Mouse (Mus musculus) CH12.LX (cell line): Measurements from ENCODE around the gene Mov10l1. TPM values are rescaled to one million over a fixed set of nuclear protein-coding genes. Genes with fewer than 3 reads are reported as not detected.

ENCODE experiments used
- DNase-seq: peaks from one replicate; pipeline ENCODE4 v3.0.0-alpha.2; 2013; ENCODE audit errors: extremely low read depth
- H3K27ac ChIP-seq: 2 replicates; pipeline ENCODE4 v1.5.1; 2012; ENCODE audit warnings: low read depth, mild to moderate bottlenecking, control low read depth, moderate library complexity; ENCODE audit not compliant: insufficient read depth
- H3K27me3 ChIP-seq: replicated peaks from 2 replicates; pipeline ENCODE3; 2012; ENCODE audit warnings: inconsistent platforms
- H3K36me3 ChIP-seq, 2 experiments: replicated peaks in 1 of 2; 2 replicates each; pipeline versions ENCODE3 to v1.6.1; 2012; ENCODE audit warnings: inconsistent platforms in 1 of 2, low read length in 1 of 2, mild to moderate bottlenecking in 1 of 2, mixed read lengths in 1 of 2, moderate library complexity in 1 of 2; ENCODE audit not compliant: control insufficient read depth in 1 of 2, insufficient read depth in 1 of 2
- H3K4me1 ChIP-seq, 2 experiments: 2 replicates each; pipeline ENCODE4 v1.6.1; 2012; ENCODE audit warnings: inconsistent platforms in 1 of 2, moderate library complexity in 1 of 2; ENCODE audit not compliant: insufficient read depth in 2 of 2, control insufficient read depth in 1 of 2
- H3K4me2 ChIP-seq: 2 replicates; pipeline ENCODE4 v1.6.1; 2012; ENCODE audit warnings: low read depth, mild to moderate bottlenecking, control low read depth; ENCODE audit not compliant: poor library complexity, insufficient read depth, severe bottlenecking
- H3K4me3 ChIP-seq, 3 experiments: fragments of 150-350 bp in 1 of 3; sonication (generic) in 1 of 3; replicated peaks in 1 of 3; 2 replicates each; pipeline versions ENCODE3 to v1.5.1; 2011 to 2012; ENCODE audit warnings: low read depth in 2 of 3, low read length in 2 of 3, mild to moderate bottlenecking in 2 of 3, moderate library complexity in 2 of 3, control low read depth in 1 of 3, improper control_type of control experiment in 1 of 3, inconsistent platforms in 1 of 3, mixed read lengths in 1 of 3; ENCODE audit not compliant: poor library complexity in 1 of 3
- H3K79me2 ChIP-seq: replicated peaks from 2 replicates; pipeline ENCODE4 v1.6.1; 2012; ENCODE audit warnings: mild to moderate bottlenecking, moderate library complexity; ENCODE audit not compliant: control insufficient read depth, poor library complexity, insufficient read depth, severe bottlenecking; ENCODE audit errors: extremely low read depth
- H3K9ac ChIP-seq: 2 replicates; pipeline ENCODE4 v1.6.1; 2012; ENCODE audit warnings: low read depth, mild to moderate bottlenecking, control low read depth, moderate library complexity; ENCODE audit not compliant: insufficient read depth
- H3K9me3 ChIP-seq: replicated peaks from 2 replicates; pipeline ENCODE3; 2012; ENCODE audit warnings: low read length, inconsistent platforms, mixed read lengths
- BHLHE40 ChIP-seq: IDR thresholded peaks from 2 replicates; pipeline ENCODE4 v1.6.1; 2011; ENCODE audit warnings: mild to moderate bottlenecking, low read depth, low read length, improper control_type of control experiment
- CHD1 ChIP-seq: IDR thresholded peaks from 2 replicates; pipeline ENCODE4 v1.6.1; 2012; ENCODE audit warnings: low read depth, low read length, improper control_type of control experiment, inconsistent platforms
- CHD2 ChIP-seq: IDR thresholded peaks from 2 replicates; pipeline ENCODE4 v1.6.1; 2011; ENCODE audit warnings: low read length, improper control_type of control experiment
- CTCF ChIP-seq, 2 experiments: IDR thresholded peaks in 1 of 2; conservative IDR thresholded peaks in 1 of 2; 2 replicates each; pipeline ENCODE4 v1.5.1; 2011 to 2012; ENCODE audit warnings: low read depth in 2 of 2, low read length in 2 of 2, improper control_type of control experiment in 1 of 2, inconsistent platforms in 1 of 2, mild to moderate bottlenecking in 1 of 2, moderate library complexity in 1 of 2
- E2F4 ChIP-seq: IDR thresholded peaks from 2 replicates; pipeline ENCODE4 v1.6.1; 2011; ENCODE audit warnings: low read depth, low read length, improper control_type of control experiment; ENCODE audit not compliant: insufficient replicate concordance
- ELF1 ChIP-seq: IDR thresholded peaks from 2 replicates; pipeline ENCODE4 v1.6.1; 2014; ENCODE audit warnings: low read depth, mild to moderate bottlenecking, inconsistent platforms, low read length, improper control_type of control experiment
- EP300 ChIP-seq: IDR thresholded peaks from 2 replicates; pipeline ENCODE4 v1.6.1; 2011; ENCODE audit warnings: low read length, improper control_type of control experiment
- ETS1 ChIP-seq: conservative IDR thresholded peaks from 2 replicates; pipeline ENCODE4 v1.6.1; 2012; ENCODE audit warnings: low read depth, mild to moderate bottlenecking, inconsistent platforms, low read length, improper control_type of control experiment, moderate library complexity
- GABPA ChIP-seq: IDR thresholded peaks from 2 replicates; pipeline ENCODE4 v1.6.1; 2012; ENCODE audit warnings: low read depth, low read length, improper control_type of control experiment, inconsistent platforms; ENCODE audit not compliant: insufficient replicate concordance
- HCFC1 ChIP-seq: IDR thresholded peaks from 2 replicates; pipeline ENCODE4 v1.6.1; 2012; ENCODE audit warnings: low read depth, mild to moderate bottlenecking, inconsistent platforms, low read length, improper control_type of control experiment
- IRF4 ChIP-seq: IDR thresholded peaks from 2 replicates; pipeline ENCODE4 v1.6.1; 2014; ENCODE audit warnings: low read depth, mild to moderate bottlenecking, inconsistent platforms, low read length, improper control_type of control experiment
- JUN ChIP-seq: IDR thresholded peaks from 2 replicates; pipeline ENCODE4 v1.6.1; 2011; ENCODE audit warnings: low read depth, mild to moderate bottlenecking, low read length, improper control_type of control experiment, moderate library complexity; ENCODE audit not compliant: insufficient read depth
- JUND ChIP-seq: conservative IDR thresholded peaks from 2 replicates; pipeline ENCODE4 v1.6.1; 2011; ENCODE audit warnings: low read depth, low read length, improper control_type of control experiment
- KAT2A ChIP-seq: IDR thresholded peaks from 2 replicates; pipeline ENCODE4 v1.6.1; 2012; ENCODE audit warnings: low read length, improper control_type of control experiment, inconsistent platforms; ENCODE audit not compliant: insufficient replicate concordance
- MAFK ChIP-seq: IDR thresholded peaks from 2 replicates; pipeline ENCODE4 v1.6.1; 2011; ENCODE audit warnings: low read length, improper control_type of control experiment; ENCODE audit not compliant: insufficient replicate concordance
- MAX ChIP-seq: IDR thresholded peaks from 2 replicates; pipeline ENCODE4 v1.6.1; 2011; ENCODE audit warnings: low read length, improper control_type of control experiment
- MAZ ChIP-seq: IDR thresholded peaks from 2 replicates; pipeline ENCODE4 v1.6.1; 2012; ENCODE audit warnings: low read depth, mild to moderate bottlenecking, inconsistent platforms, low read length, improper control_type of control experiment, moderate library complexity
- MEF2A ChIP-seq: IDR thresholded peaks from 2 replicates; pipeline ENCODE4 v1.6.1; 2014; ENCODE audit warnings: low read depth, mild to moderate bottlenecking, inconsistent platforms, low read length, improper control_type of control experiment, borderline replicate concordance
- MXI1 ChIP-seq: IDR thresholded peaks from 2 replicates; pipeline ENCODE4 v1.6.1; 2011; ENCODE audit warnings: mild to moderate bottlenecking, low read depth, low read length, improper control_type of control experiment
- MYC ChIP-seq: IDR thresholded peaks from 2 replicates; pipeline ENCODE4 v1.6.1; 2011; ENCODE audit warnings: low read depth, mild to moderate bottlenecking, improper control_type of control experiment, low read length
- NELFE ChIP-seq: IDR thresholded peaks from 2 replicates; pipeline ENCODE4 v1.6.1; 2011; ENCODE audit warnings: low read depth, low read length, improper control_type of control experiment
- NRF1 ChIP-seq: IDR thresholded peaks from 2 replicates; pipeline ENCODE4 v1.6.1; 2014; ENCODE audit warnings: low read depth, mild to moderate bottlenecking, inconsistent platforms, low read length, improper control_type of control experiment, moderate library complexity
- PAX5 ChIP-seq: IDR thresholded peaks from 2 replicates; pipeline ENCODE4 v1.6.1; 2012; ENCODE audit warnings: low read length, inconsistent platforms, mixed read lengths
- POLR2A ChIP-seq: IDR thresholded peaks from 2 replicates; pipeline ENCODE4 v1.6.1; 2011; ENCODE audit warnings: low read depth, mild to moderate bottlenecking, improper control_type of control experiment, low read length
- POLR2AphosphoS2 ChIP-seq: IDR thresholded peaks from 2 replicates; pipeline ENCODE4 v1.6.1; 2011; ENCODE audit warnings: low read depth, low read length, improper control_type of control experiment
- RAD21 ChIP-seq: IDR thresholded peaks from 2 replicates; pipeline ENCODE4 v1.6.1; 2011; ENCODE audit warnings: low read depth, mild to moderate bottlenecking, low read length, improper control_type of control experiment, moderate library complexity
- RCOR1 ChIP-seq: conservative IDR thresholded peaks from 2 replicates; pipeline ENCODE4 v1.6.1; 2012; ENCODE audit warnings: low read depth, mild to moderate bottlenecking, inconsistent platforms, low read length, improper control_type of control experiment
- SIN3A ChIP-seq: IDR thresholded peaks from 2 replicates; pipeline ENCODE4 v1.6.1; 2012; ENCODE audit warnings: low read length, improper control_type of control experiment, inconsistent platforms
- SMC3 ChIP-seq: IDR thresholded peaks from 2 replicates; pipeline ENCODE4 v1.6.1; 2011; ENCODE audit warnings: low read depth, low read length, improper control_type of control experiment
- TBP ChIP-seq: conservative IDR thresholded peaks from 2 replicates; pipeline ENCODE4 v1.6.1; 2011; ENCODE audit warnings: low read depth, low read length, improper control_type of control experiment
- TCF12 ChIP-seq: IDR thresholded peaks from 2 replicates; pipeline ENCODE4 v1.6.1; 2014; ENCODE audit warnings: low read depth, mild to moderate bottlenecking, inconsistent platforms, low read length, improper control_type of control experiment
- UBTF ChIP-seq: IDR thresholded peaks from 2 replicates; pipeline ENCODE4 v1.6.1; 2012; ENCODE audit warnings: low read depth, mild to moderate bottlenecking, inconsistent platforms, low read length, improper control_type of control experiment, moderate library complexity
- USF1 ChIP-seq: IDR thresholded peaks from 2 replicates; pipeline ENCODE4 v1.6.1; 2014; ENCODE audit warnings: low read depth, mild to moderate bottlenecking, inconsistent platforms, low read length, improper control_type of control experiment
- USF2 ChIP-seq: conservative IDR thresholded peaks from 2 replicates; pipeline ENCODE4 v1.6.1; 2011; ENCODE audit warnings: low read depth, low read length, improper control_type of control experiment
- ZC3H11A ChIP-seq: IDR thresholded peaks from 2 replicates; pipeline ENCODE4 v1.6.1; 2012; ENCODE audit warnings: low read depth, mild to moderate bottlenecking, inconsistent platforms, low read length, improper control_type of control experiment
- ZKSCAN1 ChIP-seq: IDR thresholded peaks from 2 replicates; pipeline ENCODE4 v1.6.1; 2012; ENCODE audit warnings: low read depth, inconsistent platforms, low read length, improper control_type of control experiment, borderline replicate concordance
- ZMIZ1 ChIP-seq: IDR thresholded peaks from 2 replicates; pipeline ENCODE4 v1.6.1; 2012; ENCODE audit warnings: low read depth, mild to moderate bottlenecking, inconsistent platforms, low read length, improper control_type of control experiment
- ZNF384 ChIP-seq: IDR thresholded peaks from 2 replicates; pipeline ENCODE4 v1.6.1; 2012; ENCODE audit warnings: low read depth, low read length, improper control_type of control experiment, inconsistent platforms
- dilution Hi-C: fragments of 300-500 bp; cut with MboI; formaldehyde crosslinking; loops from 2 replicates; pipeline ENCODE4 v1.14.3; 2020; ENCODE audit warnings: low sequenced_read_pairs; ENCODE audit not compliant: extremely low pct_unique_long_range_greater_than_20kb, extremely low pct_ligation_motif_present
- in situ Hi-C: fragments of 300-500 bp; cut with MboI; formaldehyde crosslinking; loops from 3 replicates; pipeline ENCODE4 v1.14.3; 2019; ENCODE audit warnings: low sequenced_read_pairs, low pct_ligation_motif_present, low pct_unique_long_range_greater_than_20kb, mixed read lengths
- polyA plus RNA-seq: library from polyadenylated mRNA; unstranded; fragments of >175 nt; gene quantifications from 2 replicates; pipeline ENCODE4 v1.2.1, GENCODE M21; 2012; ENCODE audit warnings: low read depth; ENCODE audit not compliant: insufficient read length
- total RNA-seq, 2 experiments: library from RNA; depleted of rRNA; stranded (reverse); fragments of 300-350 nt in 1 of 2; fragments of >200 nt in 1 of 2; gene quantifications; 2 replicates each; pipeline ENCODE4 v1.2.3; 2012 to 2014

Mov10l1 gene
- total and polyA plus RNA-seq, 3 experiments: not detected

- peaks cover 41 to 55% of the 10 kb centered on the region in 2 experiments for H3K36me3 ChIP-seq
- H3K4me3 ChIP-seq: peak within 1 kb of the TSS; percentile 72 to 95 (median 95)
- dilution Hi-C loops: no loop called here
- H3K9me3 ChIP-seq: no peaks in the 10 kb centered on the region
- in situ Hi-C loops: no loop called here
- H3K79me2 ChIP-seq: no peaks in the 10 kb centered on the region
- peak within 1 kb of the TSS; percentile 81 for H3K4me2 ChIP-seq
- peak within 1 kb of the TSS; percentile 82 for H3K9ac ChIP-seq
- peaks cover 3 to 19% of the 10 kb centered on the region in 2 experiments; a peak in 3 of 4 replicates for H3K4me1 ChIP-seq
- TF ChIP-seq RCOR1 (no peak), JUN (no peak), CTCF (conservative IDR thresholded peaks at IDR 0.05 in 1 of 2, IDR thresholded peaks at IDR 0.05 in 1 of 2; ENCODE audit: low read depth in 2 of 2, low read length in 2 of 2) (no peak), MEF2A (peak; percentile 26; the same call in 1 of the 2 replicates), KAT2A (peak; percentile 57; the same call in 1 of the 2 replicates), E2F4 (no peak), ELF1 (peak; percentile 75), USF2 (no peak), TCF12 (peak; percentile 76; the same call in 1 of the 2 replicates), GABPA (no peak), ZNF384 (no peak), NRF1 (peak; percentile 34; the same call in 1 of the 2 replicates), HCFC1 (peak; percentile 78), CHD1 (no peak), ZC3H11A (no peak), PAX5 (no peak), SIN3A (peak; percentile 72), MYC (no peak), TBP (peak; percentile 75; the same call in 1 of the 2 replicates), ZMIZ1 (peak; percentile 88), MXI1 (peak; percentile 80), ETS1 (no peak), NELFE (peak; percentile 89), MAZ (peak; percentile 73; the same call in 1 of the 2 replicates), BHLHE40 (no peak), SMC3 (no peak), EP300 (no peak), MAX (peak; percentile 64; the same call in 1 of the 2 replicates), RAD21 (no peak), IRF4 (peak; percentile 26; the same call in 1 of the 2 replicates), POLR2AphosphoS2 (peak; percentile 57; the same call in 1 of the 2 replicates), ZKSCAN1 (no peak), USF1 (no peak), MAFK (no peak), UBTF (no peak), JUND (no peak), CHD2 (peak; percentile 40; the same call in 1 of the 2 replicates), POLR2A (peak; percentile 91)
- 0 out of 2 replicates have a peak within 1 kb of the TSS, but pooled peaks have one; percentile 31 for H3K27ac ChIP-seq
- no peaks in the 10 kb centered on the region for H3K27me3 ChIP-seq
- peak; percentile 87 for DNase-seq
These were observed 106.0 kb downstream of the Mov10l1 start, which contains the start of gene Selenoo for GRCm38 (mm10) chr15:89088607-89089247. TSS of gene Selenoo (plus strand) at chr15:89089084.
